Mouse (Mus musculus) layer of hippocampus, postnatal 25 days (tissue): ENCODE measurements around the gene Osbpl10. TPM values are rescaled to one million over a fixed set of nuclear protein-coding genes. Genes with fewer than 3 reads are reported as not detected.

ENCODE experiments used
- DNase-seq, 2 experiments: peaks; one replicate each; pipeline ENCODE4 v3.0.0; 2022; ENCODE audit warnings: mixed read lengths in 2 of 2, low spot score in 1 of 2; ENCODE audit errors: extremely low spot score in 1 of 2
- total RNA-seq, 2 experiments: library from RNA; stranded (reverse); gene quantifications; 2 replicates each; pipeline ENCODE4 v1.2.3; 2021

The Osbpl10 gene
- total RNA-seq, 2 experiments from 2014 or later, result 20.0 to 20.9 TPM

DNA sequence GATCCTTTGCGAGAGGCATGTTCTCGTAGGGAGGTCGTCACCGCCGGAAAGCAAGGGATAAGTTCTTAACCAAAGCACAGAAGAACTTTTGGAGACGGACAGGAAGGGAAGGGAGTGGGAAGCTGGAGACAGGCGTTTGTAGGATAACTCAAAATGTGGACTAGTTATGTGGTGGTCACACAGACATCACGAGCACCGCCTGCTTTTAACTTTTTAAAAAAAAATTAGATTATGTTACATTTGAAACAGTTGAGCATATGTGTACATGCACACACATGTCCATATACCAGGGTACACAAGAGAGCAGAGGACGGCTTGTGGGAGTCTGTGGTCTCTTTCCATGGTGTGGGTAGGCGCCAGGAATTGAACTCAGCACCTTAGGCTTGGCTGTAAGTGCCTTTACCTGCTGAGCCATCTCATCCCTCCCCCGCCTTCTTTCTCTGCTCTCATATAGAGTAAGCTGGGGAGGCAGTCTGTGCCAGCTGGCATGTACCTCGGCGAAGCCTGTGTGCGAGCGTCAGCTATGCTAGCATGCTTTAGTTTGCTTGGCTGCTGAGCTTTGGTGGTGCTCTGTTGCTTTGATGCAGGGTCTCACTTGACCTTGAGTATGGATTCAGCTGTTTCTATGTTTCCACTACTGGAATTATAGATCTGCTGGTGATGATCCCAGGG lies 4.5 kb downstream of the Osbpl10 start, which contains the start of gene Rps27rt:
Gene Rps27rt, minus strand, starts transcription at position 51 of the 672 bp plus-strand sequence.
- no peak for DNase-seq

DNA sequence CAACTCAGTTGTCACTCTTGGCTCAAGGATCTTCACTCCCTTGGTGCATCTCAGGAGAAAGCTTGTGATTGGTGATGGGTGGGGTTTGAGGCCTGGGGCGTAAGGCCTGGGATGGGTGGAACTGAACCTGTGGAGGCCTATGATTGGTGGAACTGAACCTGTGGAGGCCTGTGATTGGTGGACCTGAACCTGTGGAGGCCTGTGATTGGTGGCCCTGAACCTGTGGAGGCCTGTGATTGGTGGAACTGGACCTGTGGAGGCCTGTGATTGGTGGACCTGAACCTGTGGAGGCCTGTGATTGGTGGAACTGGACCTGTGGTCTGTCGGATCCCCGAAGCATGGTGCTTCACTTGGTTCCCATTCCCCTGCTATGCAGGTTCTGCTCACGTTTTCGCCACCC lies 7.4 kb downstream of the Osbpl10 start:
- no peak for DNase-seq

DNA sequence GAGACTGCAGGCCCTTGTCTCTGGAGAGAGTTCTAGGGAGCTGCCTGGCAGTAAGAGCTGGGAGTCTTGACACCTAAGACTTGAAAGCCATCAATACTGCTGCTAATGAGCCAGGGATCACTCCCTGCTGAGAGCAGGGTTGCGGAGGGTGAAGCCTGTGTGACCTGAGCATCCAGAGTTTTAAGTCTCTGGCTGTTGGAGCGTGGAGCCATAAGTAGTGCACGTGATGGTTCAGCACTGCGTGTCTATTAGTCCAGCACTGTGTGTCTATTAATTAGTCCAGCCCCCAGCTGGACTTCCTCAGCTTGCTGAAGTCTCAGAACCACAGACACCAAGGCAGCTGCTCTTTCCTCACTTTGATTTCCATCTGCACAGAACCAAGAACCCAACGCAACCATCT lies 8.0 kb downstream of the Osbpl10 start:
- no peak for DNase-seq

DNA sequence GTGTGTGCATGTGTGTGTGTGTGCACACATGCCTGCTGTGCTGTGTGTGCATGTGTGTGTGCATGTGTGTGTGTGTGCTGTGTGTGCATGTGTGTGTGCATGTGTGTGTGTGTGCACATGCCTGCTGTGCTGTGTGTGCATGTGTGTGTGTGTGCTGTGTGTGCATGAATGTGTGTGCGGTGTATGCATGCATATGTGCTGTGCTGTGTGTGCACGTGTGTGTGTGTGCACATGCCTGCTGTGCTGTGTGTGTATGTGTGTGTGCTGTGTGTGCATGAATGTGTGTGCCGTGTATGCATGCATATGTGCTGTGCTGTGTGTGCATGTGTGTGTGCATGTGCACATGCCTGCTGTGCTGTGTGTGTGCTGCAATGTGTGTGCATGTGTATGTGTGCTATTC lies 9.7 kb downstream of the Osbpl10 start:
- DNase-seq, result no peak

DNA sequence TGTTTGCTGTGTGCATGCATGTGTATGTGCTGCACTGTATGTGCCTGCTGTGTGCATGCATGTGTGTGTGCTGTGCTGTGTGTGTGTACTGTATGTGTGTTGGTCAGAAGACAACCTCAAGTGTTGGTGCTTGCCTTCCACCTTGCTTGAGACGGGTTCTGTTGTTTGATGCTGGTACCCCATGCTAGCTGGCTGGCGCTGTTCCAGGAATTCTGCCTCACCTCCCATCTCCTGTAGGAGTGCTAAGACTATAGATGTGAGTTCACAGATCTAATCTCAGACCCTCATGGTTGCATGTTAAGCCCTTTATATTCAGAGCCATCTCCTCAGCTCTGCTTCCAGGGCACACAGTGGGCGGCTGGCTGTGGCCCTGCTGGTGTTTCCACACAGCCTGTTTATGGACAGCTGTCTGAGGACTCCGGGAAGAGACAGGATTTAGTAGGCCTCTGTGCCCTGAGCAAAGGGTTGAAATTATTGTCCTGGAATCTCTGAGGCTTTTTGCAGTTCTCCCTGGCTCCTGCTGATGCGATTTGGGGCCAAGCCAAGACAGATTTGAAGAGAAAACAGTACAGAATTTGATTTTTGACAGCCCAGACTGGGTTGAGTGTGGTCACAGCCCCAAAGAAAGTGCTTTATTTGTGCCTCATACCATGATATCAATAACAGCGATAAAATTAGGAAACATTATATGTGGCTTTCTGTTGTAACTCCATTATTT lies 10.4 kb downstream of the Osbpl10 start:
- no peak for DNase-seq

DNA sequence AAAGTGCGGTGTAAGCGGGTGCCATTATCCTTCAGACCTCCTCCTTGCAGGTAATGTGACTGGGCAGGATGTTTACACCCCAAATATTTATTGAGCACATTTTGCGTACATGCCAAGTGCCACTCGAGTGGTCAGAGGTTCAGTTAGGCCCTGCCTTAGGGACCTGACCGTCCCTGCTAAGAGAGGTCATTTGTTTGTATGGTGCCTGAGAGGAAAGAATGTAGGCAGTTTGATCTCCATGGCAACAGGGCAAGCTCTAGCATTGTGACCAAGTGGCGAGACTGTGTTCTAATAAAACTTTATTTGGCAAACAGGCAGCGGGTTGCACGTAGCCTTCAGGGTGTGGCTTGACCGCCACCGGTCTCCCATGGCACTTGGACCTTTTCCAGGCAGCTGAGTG lies 12.1 kb downstream of the Osbpl10 start:
- no peak for DNase-seq

DNA sequence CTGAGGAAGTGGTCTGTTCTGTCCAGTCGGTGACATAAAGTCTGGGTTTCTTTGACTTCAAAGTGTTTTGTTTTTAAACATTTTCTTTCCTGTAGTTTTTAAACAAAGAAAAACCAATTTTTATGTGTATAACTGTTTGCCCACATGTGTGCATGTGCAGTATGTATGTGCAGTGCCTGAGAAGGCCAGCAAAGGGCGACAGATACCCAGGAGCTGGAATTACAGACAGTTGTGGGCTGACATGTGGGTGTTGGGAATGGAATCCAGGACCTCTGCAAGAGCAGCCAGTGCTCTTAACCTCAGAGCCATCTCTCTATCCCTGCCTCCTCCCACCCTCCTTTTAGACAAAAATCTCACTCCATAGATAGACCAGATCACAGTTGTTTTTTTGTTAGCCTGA lies 14.2 kb downstream of the Osbpl10 start:
- DNase-seq, result no peak

DNA sequence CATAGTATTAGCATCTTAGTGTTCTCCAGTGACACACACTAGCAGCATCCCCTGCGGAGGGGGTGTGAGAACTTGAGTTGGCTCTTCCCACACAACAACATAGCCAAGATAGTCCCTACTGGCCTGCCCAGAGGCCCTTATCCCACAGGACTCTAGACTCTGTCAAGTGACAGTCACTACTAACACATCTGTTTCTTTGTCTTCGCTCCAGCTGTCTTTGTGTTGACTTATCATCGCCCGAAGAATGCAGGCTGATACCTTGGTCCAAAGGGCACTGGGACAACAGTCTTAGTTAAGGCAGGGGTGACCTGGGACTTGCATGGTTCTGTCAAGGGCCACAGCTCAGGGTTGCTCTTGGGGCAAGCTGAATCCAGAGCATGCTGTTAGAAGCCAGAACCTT lies 16.9 kb downstream of the Osbpl10 start:
- no peak for DNase-seq

DNA sequence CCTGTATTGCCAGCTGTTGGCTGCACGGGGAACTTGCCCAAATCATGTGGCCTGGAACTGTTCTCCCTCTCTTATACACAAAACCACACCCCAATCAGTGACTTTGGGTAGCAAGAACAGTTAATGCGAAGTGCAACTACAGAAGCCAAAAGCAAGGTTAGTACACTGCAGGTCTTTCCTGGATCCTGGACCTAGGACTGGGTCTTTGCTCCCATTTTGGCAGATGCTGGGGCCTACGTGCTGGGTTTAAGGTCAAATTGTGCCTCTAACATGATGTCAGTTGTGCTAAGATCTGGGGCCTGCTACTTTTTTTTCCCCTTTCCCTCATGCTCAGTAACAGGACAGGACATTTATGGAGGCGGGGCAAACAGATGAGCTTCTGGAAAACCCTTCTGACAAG lies 17.3 kb downstream of the Osbpl10 start:
- DNase-seq, result no peak

DNA sequence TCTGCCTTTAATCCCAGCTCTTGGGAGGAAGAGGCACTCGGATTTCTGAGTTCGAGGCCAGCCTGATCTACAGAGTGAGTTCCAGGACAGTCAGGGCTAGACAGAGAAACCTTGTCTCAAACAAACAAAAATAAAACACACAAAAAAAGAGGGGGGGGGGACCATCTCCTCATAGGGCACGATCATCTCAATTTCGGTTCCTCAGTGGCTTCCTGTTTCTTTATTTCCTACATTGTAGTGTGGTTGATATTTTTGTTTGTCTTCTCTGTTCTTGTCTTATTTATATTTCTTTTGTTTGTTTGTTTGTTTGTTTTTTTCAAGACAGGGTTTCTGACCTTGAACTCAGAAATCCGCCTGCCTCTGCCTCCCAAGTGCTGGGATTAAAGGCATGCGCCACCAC lies 18.1 kb downstream of the Osbpl10 start:
- no peak for DNase-seq

DNA sequence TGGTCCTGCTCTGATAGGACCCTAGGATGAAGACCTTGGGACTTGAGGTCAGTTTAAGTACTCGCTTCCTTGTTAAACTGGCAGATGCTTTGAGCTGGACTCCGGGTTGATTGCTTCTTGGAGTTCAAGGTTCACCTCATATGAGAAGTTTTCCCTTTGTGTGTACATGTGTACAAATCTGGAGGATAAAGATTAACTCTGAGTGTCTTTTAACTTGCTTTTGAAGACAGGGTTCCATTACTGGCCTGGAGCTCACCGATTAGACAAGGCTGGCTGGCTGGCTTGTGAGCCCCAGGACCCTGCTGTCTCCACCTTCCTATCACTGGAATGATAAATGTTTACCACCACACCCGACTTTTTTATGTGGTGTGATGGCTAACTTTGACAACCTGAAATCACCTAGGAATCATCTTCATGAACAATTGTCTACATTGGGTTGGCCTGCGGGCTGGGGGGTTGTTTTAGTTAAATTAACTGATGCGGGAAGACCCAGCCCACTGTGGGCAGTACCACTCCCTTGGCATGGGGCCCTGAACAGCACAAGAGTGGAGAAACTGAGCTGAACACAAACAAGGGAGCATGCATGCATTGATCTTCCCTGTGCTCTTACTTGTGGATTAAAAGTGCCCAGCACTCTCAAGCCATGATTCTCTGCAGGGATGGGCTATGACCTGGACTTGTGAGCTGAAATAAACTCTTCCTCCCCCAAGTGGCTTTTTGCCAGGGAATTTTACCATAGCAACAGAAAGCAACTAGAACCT lies 20.8 kb downstream of the Osbpl10 start:
- DNase-seq, result no peak

DNA sequence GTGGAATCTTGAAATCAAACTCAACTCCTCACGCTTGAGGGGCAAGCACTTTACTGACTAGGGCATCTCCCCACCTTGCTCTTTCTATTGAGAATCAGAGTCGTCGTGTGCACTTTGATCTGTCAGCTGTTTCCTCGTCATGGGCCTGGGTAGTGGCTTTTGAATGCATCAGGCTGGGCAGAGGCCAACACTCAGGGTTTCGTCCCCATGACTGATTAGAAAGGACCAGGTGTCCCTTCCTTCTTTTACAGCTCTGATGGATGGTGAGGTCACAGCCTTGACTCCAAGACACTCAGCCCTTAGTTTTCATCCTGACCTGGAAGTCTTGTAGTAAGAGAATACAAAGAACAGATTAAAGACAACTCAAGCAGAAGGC lies 21.4 kb downstream of the Osbpl10 start:
- DNase-seq, result no peak

DNA sequence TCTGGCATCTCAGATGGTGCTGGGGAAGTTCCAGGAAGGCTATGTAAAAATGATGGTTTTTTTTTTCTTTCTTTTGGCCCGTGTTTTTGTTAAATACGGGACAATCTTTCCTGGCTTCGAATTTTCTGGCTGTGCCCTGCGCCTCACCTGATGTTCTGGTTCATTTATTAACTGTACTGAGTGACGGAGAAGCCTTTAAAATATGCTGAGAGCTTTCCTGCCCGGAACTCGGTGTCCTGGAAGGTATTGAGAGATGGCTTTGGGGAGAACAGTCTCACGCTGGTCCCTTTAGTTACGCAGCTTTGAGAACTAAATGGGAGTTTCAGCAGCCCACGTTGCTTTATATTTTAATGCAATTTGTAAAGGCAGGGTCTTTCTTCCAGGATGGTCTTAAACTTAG lies 27.1 kb downstream of the Osbpl10 start:
- DNase-seq, result no peak

DNA sequence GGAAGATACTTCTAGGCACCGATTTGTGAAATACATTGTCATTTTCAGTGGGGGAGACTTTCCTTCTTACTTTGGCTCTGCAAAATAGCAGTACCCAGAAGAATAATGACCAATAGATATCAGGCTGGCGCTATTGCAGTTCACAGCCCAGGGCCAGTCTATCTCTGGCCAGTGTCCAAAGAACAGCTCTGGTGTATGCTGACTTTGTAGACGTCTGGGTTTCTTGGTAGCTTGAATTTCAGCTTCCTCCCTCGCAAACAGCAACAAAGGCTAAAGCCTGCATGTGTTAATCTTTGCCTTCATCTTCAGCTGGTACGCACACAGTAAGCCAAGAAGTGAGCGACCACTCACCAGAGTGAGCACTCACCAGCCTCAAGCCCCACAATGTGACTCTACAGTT lies 29.4 kb downstream of the Osbpl10 start:
- DNase-seq, result no peak

DNA sequence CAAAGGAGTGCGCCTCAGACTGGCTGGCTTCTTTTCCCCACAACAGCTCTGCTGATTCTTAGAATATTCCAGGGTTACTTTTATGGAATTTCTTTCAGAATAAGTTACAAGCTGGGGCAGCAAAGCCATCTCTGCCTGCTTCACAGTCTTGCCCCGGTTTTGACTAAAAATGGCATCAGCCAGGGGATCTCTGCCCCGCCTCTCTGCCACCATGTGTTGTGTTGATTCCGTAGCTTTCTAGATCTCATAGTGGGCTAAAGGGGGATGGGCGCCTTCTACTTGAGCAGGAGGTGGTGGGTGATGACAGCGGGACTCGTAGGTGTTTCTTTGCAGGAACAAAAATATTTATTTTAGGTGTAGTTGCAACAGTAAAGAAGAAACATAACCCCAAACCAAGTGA lies 29.8 kb downstream of the Osbpl10 start:
- DNase-seq, result no peak

DNA sequence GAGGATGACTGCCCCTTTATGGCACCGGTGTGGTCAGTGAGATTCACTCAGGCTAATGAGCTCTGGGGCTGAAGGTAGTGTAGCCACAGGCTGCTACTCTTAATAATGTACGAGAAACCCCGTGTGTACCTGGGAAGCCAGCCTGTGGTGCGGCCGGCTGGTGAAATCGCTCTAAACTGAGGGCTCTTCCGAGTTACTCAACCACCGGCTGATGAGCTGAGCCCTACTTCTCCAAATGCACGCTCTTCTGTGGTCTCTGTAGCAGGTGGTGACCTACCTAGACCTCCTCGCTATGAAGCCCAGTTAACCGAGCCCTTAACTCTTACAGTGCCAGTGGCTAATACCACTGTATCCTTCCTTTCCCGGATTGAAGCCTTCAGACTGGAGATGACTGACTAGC lies 34.0 kb downstream of the Osbpl10 start:
- no peak for DNase-seq

DNA sequence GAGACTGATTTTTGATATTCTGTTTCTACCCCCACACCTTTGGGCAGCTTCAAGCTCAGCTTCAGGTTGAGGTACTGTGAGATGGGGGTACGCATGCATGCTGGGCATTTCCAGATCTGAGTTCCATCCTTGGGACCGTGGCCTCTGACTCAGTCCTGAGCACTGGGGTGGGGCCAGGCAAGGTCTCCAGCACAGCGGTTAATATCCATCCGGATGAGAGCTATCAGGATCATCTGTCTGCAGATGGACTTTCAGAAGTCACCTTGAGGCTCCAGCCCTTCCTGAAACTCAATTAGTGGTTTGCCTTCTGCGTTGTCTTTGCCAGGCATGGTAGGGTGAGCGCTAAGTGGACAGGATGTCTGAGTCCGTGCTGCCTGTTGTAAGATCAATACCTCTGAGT lies 41.8 kb downstream of the Osbpl10 start:
- DNase-seq, result no peak

DNA sequence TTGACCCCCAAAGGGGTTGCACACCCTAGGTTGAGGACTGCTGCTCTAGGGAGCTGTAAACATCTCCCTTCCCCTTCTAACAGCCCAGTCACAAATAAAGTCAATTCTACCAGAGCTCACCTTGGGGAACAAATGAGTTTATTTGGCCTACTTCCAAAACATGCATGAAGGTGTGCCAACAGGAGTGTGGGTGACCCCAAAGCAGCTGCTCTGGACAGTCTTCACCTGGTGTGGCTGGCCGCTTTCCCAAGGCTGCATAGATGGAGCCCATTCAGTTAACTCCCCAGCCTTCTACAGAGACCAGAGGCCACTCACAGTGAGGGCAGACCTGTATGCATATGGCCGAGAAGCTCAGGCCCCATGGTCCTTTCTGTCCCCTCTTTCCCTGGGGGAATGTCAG lies 43.0 kb downstream of the Osbpl10 start:
- DNase-seq, result no peak

DNA sequence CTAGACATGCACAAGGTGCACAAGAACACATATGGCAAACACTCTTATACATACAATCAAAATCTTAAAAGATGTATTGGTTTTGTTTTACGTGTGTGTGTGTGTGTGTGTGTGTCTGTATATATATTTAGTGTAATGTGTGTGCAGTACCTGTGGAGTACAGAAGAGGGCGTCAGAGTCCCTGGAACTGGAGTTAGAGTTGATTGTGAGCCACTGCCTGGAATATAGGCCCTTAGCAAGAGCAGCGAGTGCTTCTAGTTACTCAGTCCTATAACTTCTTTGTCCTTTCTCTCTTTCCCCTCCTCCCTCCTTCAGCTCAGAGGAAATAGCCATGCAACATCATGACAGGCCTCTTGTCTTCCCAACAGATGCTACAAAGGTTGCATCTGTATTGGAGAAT lies 44.8 kb downstream of the Osbpl10 start:
- no peak for DNase-seq

DNA sequence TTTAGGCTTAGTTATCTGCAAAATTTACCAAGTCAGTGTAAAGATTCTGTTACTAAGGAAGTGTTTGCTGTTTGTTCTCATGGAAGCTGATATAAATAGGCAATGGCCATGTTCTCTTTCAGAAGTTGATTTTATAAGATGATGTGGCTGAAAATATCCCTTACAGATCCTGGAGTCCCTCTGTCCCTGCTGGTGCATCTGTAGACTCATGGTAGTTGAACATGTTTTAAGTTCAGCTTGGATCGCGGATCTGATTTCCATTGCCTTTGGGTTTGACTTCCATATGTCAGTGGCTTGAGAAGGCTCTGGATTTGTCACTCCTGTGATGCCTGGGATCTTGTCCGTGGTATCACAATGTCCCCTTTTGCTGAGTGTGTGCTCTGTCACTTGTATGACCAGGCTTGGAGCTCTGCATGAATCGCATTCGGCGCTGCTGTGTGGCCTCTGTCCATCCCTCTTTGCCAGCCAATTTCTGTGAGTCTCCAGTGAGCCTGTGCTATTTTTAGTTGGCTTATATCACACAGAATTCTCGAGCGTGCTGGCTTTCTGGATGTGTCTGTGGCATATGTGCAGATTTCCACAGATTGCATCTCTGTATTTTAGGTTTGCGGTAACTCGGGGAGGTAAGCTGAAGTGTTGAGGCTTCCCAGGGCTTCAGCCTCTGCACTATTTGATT lies 45.5 kb downstream of the Osbpl10 start:
- DNase-seq, result peak in 1 of 2 experiments; percentile 28

DNA sequence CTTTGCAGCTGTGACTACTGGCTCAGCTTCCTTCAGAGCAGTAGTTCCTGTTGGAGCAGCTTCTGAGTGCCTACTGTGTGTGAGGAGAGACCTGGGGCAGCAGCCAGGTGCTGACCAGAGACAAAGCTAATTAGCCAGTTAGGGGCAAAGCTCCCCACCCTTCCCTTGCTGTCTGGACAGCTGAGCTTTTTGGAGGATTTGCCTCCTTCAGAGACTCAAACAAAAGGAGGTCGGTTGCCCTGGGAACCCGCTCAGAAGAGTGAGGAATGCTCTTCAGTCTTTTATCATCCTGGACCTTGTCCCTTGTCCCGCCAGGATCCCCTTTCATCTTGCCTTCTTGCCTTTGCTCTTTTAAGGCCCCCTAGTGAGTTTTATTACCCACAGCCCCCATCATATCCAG lies 50.9 kb downstream of the Osbpl10 start:
- no peak for DNase-seq
